Mouse (Mus musculus) kidney, adult 2 months (tissue): ENCODE data around the gene Slc4a8. TPM values are rescaled to one million over a fixed set of nuclear protein-coding genes. Genes with fewer than 3 reads are reported as not detected.
"Not testable (repeated sequence)": the region's sequence is repeated elsewhere in the genome, so short reads cannot be mapped to it uniquely, and the experiment has no call there.

Source experiments
- DNase-seq: peaks from one replicate; pipeline ENCODE4 v3.0.0; 2021
- H3K27ac ChIP-seq: fragments of 200-500 bp; 2 replicates; pipeline ENCODE4 v1.5.1; 2012; ENCODE audit warnings: low read depth, low read length, control low read depth, inconsistent platforms; ENCODE audit not compliant: insufficient read depth
- H3K27me3 ChIP-seq: fragments of 200-500 bp; replicated peaks from 2 replicates; pipeline ENCODE4 v1.6.1; 2012; ENCODE audit warnings: mild to moderate bottlenecking, moderate library complexity, low read length, inconsistent platforms; ENCODE audit not compliant: control insufficient read depth, insufficient read depth
- H3K36me3 ChIP-seq: fragments of 200-500 bp; 2 replicates; pipeline ENCODE4 v1.6.1; 2012; ENCODE audit warnings: mild to moderate bottlenecking, moderate library complexity, low read length, inconsistent platforms; ENCODE audit not compliant: control insufficient read depth, insufficient read depth
- H3K4me1 ChIP-seq: fragments of 200-500 bp; 2 replicates; pipeline ENCODE4 v1.6.1; 2011; ENCODE audit warnings: low read length; ENCODE audit not compliant: control insufficient read depth, insufficient read depth
- H3K4me3 ChIP-seq: fragments of 200-500 bp; 2 replicates; pipeline ENCODE4 v1.5.1; 2011; ENCODE audit warnings: mild to moderate bottlenecking, low read depth, low read length, control low read depth; ENCODE audit not compliant: insufficient read depth
- CTCF ChIP-seq: fragments of 200-500 bp; conservative IDR thresholded peaks from 2 replicates; pipeline ENCODE4 v1.5.1; 2011; ENCODE audit warnings: low read depth, mild to moderate bottlenecking, control low read depth, low read length, moderate library complexity, mixed read lengths; ENCODE audit not compliant: insufficient read depth, insufficient read length
- POLR2A ChIP-seq: fragments of 200-500 bp; IDR thresholded peaks from one replicate; pipeline ENCODE4 v1.6.1; 2011; ENCODE audit warnings: low read depth, low read length, control low read depth
- WGBS: fragments of 180-500 bp; shearing (Covaris S2); methylation state at CpG from one replicate; pipeline ENCODE4 v1.1.7; 2018; 5-methylcytosine and 5-hydroxymethylcytosine counted together
- polyA plus RNA-seq: library from polyadenylated mRNA; depleted of rRNA; stranded (reverse); fragments of >200 nt; gene quantifications from 2 replicates; pipeline ENCODE4 v1.2.3, GENCODE M21; 2012

Gene Slc4a8
- polyA plus RNA-seq, 1 experiment = 5.9 TPM

DNA sequence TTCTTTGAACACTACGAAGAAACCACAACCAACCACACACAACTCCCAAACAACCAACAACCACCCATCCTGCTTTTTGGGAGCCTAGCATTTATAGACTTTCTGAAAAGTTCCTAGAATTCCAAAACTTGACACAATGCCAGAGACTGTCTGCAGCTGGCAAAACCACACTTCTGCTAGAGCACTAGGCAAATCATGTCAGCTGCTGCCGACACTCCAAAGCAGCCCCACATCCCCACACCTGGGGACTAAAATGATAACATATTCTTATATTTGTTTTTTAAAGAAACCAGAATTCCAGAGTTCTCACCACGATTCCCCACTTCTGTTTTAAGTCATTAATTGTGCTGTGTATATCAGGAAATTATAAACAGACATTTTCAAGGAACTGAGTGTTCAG is 57.3 kb downstream of the Slc4a8 start:
- no peak for DNase-seq
- peaks cover 3% of the 10 kb centered on the region; the same call in 1 of the 2 replicates for H3K4me1 ChIP-seq
- 85% methylated on average over 3 of the region's 3 CpGs for WGBS
- no peaks in the 10 kb centered on the region for H3K36me3 ChIP-seq
- no peaks in the 10 kb centered on the region for H3K27me3 ChIP-seq
- no peak for TF ChIP-seq POLR2A
- TF ChIP-seq CTCF = no peak
- H3K4me3 ChIP-seq = no peak overlapping the region
- no peak overlapping the region for H3K27ac ChIP-seq

DNA sequence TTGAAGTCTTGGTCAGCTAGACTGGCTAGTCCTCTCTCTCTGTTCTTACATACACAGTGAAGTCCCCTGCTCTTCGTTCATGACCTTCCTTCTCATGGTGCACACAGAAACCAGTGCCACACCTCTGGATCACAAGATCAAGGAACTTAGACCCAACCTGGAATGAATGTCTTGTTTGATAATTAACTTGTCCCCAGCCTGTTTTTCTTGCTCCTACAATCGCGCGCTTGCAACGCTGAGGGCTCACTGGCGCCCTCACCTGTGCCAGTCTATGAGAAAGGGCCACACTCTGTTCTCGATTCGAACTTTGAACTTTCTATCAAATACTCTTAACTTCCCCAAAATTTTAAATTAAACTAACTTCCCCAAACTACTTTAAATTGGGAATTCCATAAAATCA is 60.3 kb downstream of the Slc4a8 start:
- Histone ChIP-seq H3K4me3 (no peak overlapping the region), H3K27ac (no peak overlapping the region), H3K36me3 (no peaks in the 10 kb centered on the region), H3K4me1 (peaks cover 3% of the 10 kb centered on the region; the same call in 1 of the 2 replicates), H3K27me3 (no peaks in the 10 kb centered on the region)
- WGBS = 22% methylated on average over 8 of the region's 8 CpGs
- peak; percentile 85 for DNase-seq
- TF ChIP-seq CTCF = peak; percentile 53
- TF ChIP-seq POLR2A = no peak

DNA sequence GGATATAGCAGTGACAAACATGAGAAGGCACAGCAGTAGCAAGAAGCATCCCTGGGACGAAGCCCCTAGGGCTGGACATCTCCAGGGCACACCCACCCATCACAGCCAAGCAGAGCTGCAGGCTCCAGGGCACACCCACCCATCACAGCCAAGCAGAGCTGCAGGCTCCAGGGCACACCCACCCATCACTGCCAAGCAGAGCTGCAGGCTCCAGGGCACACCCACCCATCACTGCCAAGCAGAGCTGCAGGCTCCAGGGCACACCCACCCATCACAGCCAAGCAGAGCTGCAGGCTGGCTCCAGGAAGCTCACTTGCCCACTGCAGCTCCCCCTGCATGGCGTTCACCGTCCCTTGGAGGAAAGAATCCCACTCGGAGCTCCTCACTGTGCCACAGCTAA is 60.8 kb downstream of the Slc4a8 start:
- not testable (repeated sequence) for H3K4me3 ChIP-seq, DNase-seq, H3K27me3 ChIP-seq, H3K4me1 ChIP-seq, H3K27ac ChIP-seq, H3K36me3 ChIP-seq
- WGBS = 66% methylated on average over 4 of the region's 4 CpGs

DNA sequence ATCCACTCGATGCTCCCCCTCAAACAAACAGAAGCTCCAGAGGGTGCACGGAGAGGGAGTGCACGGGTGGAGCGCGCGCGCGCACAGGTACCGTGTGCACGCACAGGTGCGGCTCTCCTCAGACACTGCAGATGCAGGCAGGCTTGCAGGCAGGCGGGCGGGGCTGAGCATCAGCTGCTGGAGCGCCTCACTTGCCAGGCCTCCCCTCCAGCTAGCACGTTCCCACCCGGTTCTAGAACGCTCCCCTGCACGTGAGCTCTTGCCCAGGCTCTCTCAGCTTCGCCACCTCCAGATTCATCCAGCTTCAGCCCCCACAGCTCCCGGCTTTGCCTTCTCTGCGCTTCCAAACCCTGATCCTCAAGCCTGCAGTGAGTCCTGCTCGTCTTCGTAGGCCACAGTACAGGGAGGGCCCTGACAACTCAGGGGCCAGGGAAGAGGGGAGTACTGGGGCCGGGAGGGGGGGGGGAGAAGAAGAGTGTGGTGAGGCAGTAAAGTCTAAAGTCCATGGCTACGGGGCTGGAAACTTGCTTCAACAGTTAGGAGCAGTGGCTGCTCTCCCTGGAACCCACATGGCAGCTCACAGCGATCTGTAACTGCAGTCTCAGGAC is 63.8 kb downstream of the Slc4a8 start:
- H3K36me3 ChIP-seq = no peaks in the 10 kb centered on the region
- no peak for DNase-seq
- TF ChIP-seq CTCF (no peak), POLR2A (no peak)
- H3K27me3 ChIP-seq = no peaks in the 10 kb centered on the region
- H3K4me1 ChIP-seq = peaks cover 3% of the 10 kb centered on the region; the same call in 1 of the 2 replicates
- 11% methylated on average over 26 of the region's 26 CpGs for WGBS
- H3K4me3 ChIP-seq = no peak overlapping the region
- H3K27ac ChIP-seq = no peak overlapping the region

DNA sequence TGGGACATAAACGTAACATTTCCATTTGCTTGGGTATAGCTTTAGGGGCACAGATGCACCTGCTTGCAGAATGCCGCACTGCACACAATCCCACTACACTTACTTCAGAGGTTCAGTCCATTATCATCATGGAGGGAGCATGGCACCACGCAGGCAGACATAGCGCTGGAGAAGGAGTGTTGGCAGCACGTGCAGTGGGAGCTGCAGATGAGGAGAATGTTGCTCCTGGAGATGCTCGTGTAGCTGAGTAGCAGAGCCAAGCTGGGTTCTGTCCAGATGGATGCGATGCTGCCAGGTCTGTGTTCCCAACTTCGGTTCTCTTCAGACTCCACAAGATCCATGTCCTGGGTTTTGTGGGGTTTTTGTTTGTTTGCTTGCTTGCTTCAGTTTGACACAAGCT is 64.5 kb downstream of the Slc4a8 start:
- DNase-seq = no peak
- H3K27ac ChIP-seq = no peak overlapping the region
- peaks cover 3% of the 10 kb centered on the region; the same call in 1 of the 2 replicates for H3K4me1 ChIP-seq
- H3K27me3 ChIP-seq = no peaks in the 10 kb centered on the region
- H3K36me3 ChIP-seq = no peaks in the 10 kb centered on the region
- WGBS = 91% methylated on average over 8 of the region's 8 CpGs
- TF ChIP-seq POLR2A (no peak), CTCF (no peak)
- H3K4me3 ChIP-seq = no peak overlapping the region

DNA sequence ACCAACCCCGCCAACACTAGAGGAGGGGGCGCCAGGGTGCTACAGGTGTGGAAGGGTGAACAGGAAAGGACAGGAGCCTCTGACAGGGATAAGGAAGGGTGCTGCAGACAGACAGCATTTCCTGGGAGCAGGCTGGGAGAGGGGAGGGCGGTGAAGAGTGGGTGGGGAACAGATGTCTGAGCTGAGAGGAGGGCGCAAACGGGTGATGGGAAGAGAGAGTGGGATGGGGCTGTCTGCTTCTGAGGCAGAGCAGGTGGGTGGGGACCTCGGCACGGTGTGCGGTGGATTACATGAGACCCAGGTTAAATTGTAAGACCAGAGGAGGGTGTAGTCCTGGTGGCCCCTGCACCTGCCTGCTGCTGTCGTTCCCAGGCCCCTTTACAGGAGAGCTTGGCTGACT is 68.2 kb downstream of the Slc4a8 start:
- 86% methylated on average over 9 of the region's 9 CpGs for WGBS
- DNase-seq = no peak
- Histone ChIP-seq H3K4me3 (no peak overlapping the region), H3K36me3 (no peaks in the 10 kb centered on the region), H3K27ac (no peak overlapping the region), H3K4me1 (no peaks in the 10 kb centered on the region), H3K27me3 (no peaks in the 10 kb centered on the region)
- TF ChIP-seq POLR2A (no peak), CTCF (no peak)

DNA sequence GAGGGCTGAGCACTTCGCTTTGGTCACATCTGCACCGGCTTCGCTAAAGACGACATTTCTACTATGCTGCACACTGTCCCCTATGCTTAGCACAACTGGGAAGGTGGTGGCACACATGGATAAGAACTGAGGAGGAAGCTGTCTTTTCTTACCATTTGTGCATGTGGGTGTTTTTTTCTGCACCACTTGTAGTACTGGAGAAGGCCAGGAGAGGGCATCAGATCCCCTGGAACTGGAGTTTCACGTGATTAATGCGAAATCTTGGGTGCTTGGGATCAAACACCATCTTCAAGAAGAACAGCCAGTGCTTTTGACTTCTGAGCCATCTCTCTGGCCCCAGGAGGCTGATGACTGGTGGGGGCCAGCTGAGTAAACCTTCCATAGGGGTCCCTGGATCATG is 69.1 kb downstream of the Slc4a8 start:
- DNase-seq = no peak
- H3K27ac ChIP-seq = no peak overlapping the region
- H3K4me1 ChIP-seq = no peaks in the 10 kb centered on the region
- no peaks in the 10 kb centered on the region for H3K27me3 ChIP-seq
- 73% methylated on average over 6 of the region's 6 CpGs for WGBS
- H3K36me3 ChIP-seq = no peaks in the 10 kb centered on the region
- no peak overlapping the region for H3K4me3 ChIP-seq
- TF ChIP-seq CTCF (peak; percentile 32; the same call in 1 of the 2 replicates), POLR2A (no peak)
